Mouse (Mus musculus) heart, postnatal 0 days (tissue): ENCODE results near the gene Rnf169.

Experiments used
- CTCF ChIP-seq: IDR thresholded peaks from 2 replicates; pipeline ENCODE4 v1.5.1; 2016; ENCODE audit warnings: antibody characterized with exemption, control low read depth, low read depth
- EP300 ChIP-seq: IDR thresholded peaks from 2 replicates; pipeline ENCODE4 v1.6.1; 2016; ENCODE audit warnings: antibody characterized with exemption, low read depth

DNA sequence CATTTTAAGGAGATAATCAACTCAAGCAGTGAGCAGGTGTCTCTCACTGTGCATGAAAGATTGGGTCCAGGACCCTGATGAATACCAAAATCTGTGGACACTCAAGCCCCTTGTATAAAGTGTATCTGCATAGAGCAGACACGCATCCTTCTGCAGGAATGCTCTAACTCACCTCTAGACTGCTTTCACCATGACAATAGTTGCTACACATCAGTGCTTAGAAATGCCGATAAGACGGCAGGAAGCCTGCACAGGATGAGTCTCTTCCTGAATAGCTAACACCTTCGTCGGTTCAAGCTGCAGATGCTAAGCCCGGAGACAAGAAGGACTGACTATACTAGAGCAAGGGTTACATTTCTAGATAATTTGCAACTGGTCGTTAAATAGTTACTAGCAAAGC is 14.9 kb upstream of the Rnf169 start:
- TF ChIP-seq CTCF (no peak), EP300 (no peak)
